Comparison of ENCODE assay signal across 24 mouse cellular contexts in genomic region chrX:52108966-52109365, GRCm38 (mm10). TPM values are rescaled to one million over a fixed set of nuclear protein-coding genes. Genes with fewer than 3 reads are reported as not detected.
DNase-seq lines count a peak whose midpoint lies in the region; ATAC-seq and TF ChIP-seq lines count a peak whose summit lies in the region.
"Had no signal": no experiment of that assay in that cellular context is flagged by ENCODE, and none has a peak within 500 bp of the region (broad histone marks: within the 10 kb centered on the region; RNA-seq: fewer than 3 reads in every experiment).

No protein-coding gene starts in this region.

- no peak overlapping the region for H3K4me3 ChIP-seq in midbrain, postnatal 0 days (ENCODE audit: low read depth, low read length)
- no peak overlapping the region for H3K4me3 ChIP-seq in midbrain, embryonic 14.5 days (replicated peaks; ENCODE audit: low read depth, low read length)
- H3K4me3 ChIP-seq: embryonic facial prominence, embryonic 12.5 days; embryonic facial prominence, embryonic 15.5 days; gastrocnemius, adult 2 months; hindbrain, embryonic 12.5 days had no signal

- no peak for ATAC-seq in midbrain, postnatal 0 days (ENCODE audit: low FRiP score)
- no peak for ATAC-seq in midbrain, embryonic 14.5 days (ENCODE audit: low FRiP score, low TSS enrichment)
- ATAC-seq: forebrain, embryonic 14.5 days; forebrain, postnatal 0 days; Patski had no signal

- H3K4me1 ChIP-seq in midbrain, postnatal 0 days (ENCODE audit: insufficient read depth, low read length), result no peaks in the 10 kb centered on the region
- no peaks in the 10 kb centered on the region for H3K4me1 ChIP-seq in midbrain, embryonic 14.5 days (ENCODE audit: control insufficient read depth, insufficient read depth, low read length)
- H3K4me1 ChIP-seq: embryonic facial prominence, embryonic 12.5 days; embryonic facial prominence, embryonic 15.5 days had no signal

- peak; percentile 9 to 48 for DNase-seq in cerebellum, postnatal 14 days
- no peak for DNase-seq in cerebellum, adult 8-10 months
- peak; percentile 23 to 28 for DNase-seq in kidney, adult 8-10 months
- DNase-seq in kidney, postnatal 4 days, result no peak
- peak; percentile 28 to 36 for DNase-seq in kidney, postnatal 36 days
- no peak for DNase-seq in kidney, postnatal 10 days
- peak; percentile 44 for DNase-seq in midbrain, postnatal 0 days (ENCODE audit: low spot score)
- no peak for DNase-seq in midbrain, embryonic 14.5 days
- DNase-seq: adrenal gland, postnatal 10 days; adrenal gland, postnatal 36 days; B cell, adult 2 months; cerebellum, adult 18-20 months; forebrain, postnatal 0 days; gastrocnemius, adult 2 months; gastrocnemius, postnatal 14 days; heart, adult 11 months had no signal

- no peaks in the 10 kb centered on the region for H3K9me3 ChIP-seq in midbrain, postnatal 0 days (ENCODE audit: low read length)
- H3K9me3 ChIP-seq in midbrain, embryonic 14.5 days (ENCODE audit: control insufficient read depth, low read length), result no peaks in the 10 kb centered on the region
- H3K9me3 ChIP-seq: embryonic facial prominence, embryonic 12.5 days; embryonic facial prominence, embryonic 15.5 days; G1E; hindbrain, embryonic 12.5 days had no signal

- 70% methylated on average over 1 of the region's 1 CpGs for WGBS in midbrain, postnatal 0 days
- WGBS in midbrain, embryonic 14.5 days, result 38% methylated on average over 1 of the region's 1 CpGs

- H3K36me3 ChIP-seq in midbrain, postnatal 0 days (ENCODE audit: insufficient read depth, low read length), result no peaks in the 10 kb centered on the region
- no peaks in the 10 kb centered on the region for H3K36me3 ChIP-seq in midbrain, embryonic 14.5 days (ENCODE audit: control insufficient read depth, insufficient read depth, low read length)
- H3K36me3 ChIP-seq: embryonic facial prominence, embryonic 12.5 days; embryonic facial prominence, embryonic 15.5 days; hindbrain, embryonic 12.5 days had no signal

- H3K9ac ChIP-seq in midbrain, postnatal 0 days (replicated peaks; ENCODE audit: low read length, poor library complexity, severe bottlenecking), result no peak overlapping the region
- H3K9ac ChIP-seq in midbrain, embryonic 14.5 days (replicated peaks; ENCODE audit: low read length), result no peak overlapping the region
- H3K9ac ChIP-seq: embryonic facial prominence, embryonic 12.5 days; embryonic facial prominence, embryonic 15.5 days; forebrain, postnatal 0 days; hindbrain, embryonic 12.5 days had no signal

- H3K27ac ChIP-seq in midbrain, postnatal 0 days (ENCODE audit: low read depth, low read length), result no peak overlapping the region
- no peak overlapping the region for H3K27ac ChIP-seq in midbrain, embryonic 14.5 days (replicated peaks; ENCODE audit: low read depth, low read length)
- H3K27ac ChIP-seq: embryonic facial prominence, embryonic 12.5 days; embryonic facial prominence, embryonic 15.5 days; gastrocnemius, adult 2 months; hindbrain, embryonic 12.5 days had no signal

- TF ChIP-seq CTCF in midbrain, postnatal 0 days (IDR thresholded peaks at IDR 0.05), result no peak

- H3K4me2 ChIP-seq in midbrain, postnatal 0 days (ENCODE audit: low read depth, low read length, poor library complexity, severe bottlenecking), result no peak overlapping the region
- H3K4me2 ChIP-seq in midbrain, embryonic 14.5 days (ENCODE audit: low read length), result no peak overlapping the region
- H3K4me2 ChIP-seq: embryonic facial prominence, embryonic 12.5 days; embryonic facial prominence, embryonic 15.5 days; heart, embryonic 11.5 days; hindbrain, embryonic 12.5 days had no signal

- no peaks in the 10 kb centered on the region for H3K27me3 ChIP-seq in midbrain, postnatal 0 days (ENCODE audit: insufficient read depth, low read length)
- H3K27me3 ChIP-seq in midbrain, embryonic 14.5 days (ENCODE audit: control insufficient read depth, insufficient read depth, low read length), result no peaks in the 10 kb centered on the region
- H3K27me3 ChIP-seq: CH12.LX; embryonic facial prominence, embryonic 12.5 days; hindbrain, embryonic 12.5 days had no signal

RNA-seq across cellular contexts. Expression of gene Gpc4, which starts 56.1 kb away (rescaled TPM):
- 1.6 and 4.1 TPM in 2 replicates for total RNA-seq in midbrain, postnatal 0 days (2014; rRNA removed)
- 7.2 and 7.6 TPM in 2 replicates for polyA plus RNA-seq in midbrain, postnatal 0 days (2015; fragmentation: Nextera tagmentation; extraction: Ambion mirVana)
- polyA plus RNA-seq in midbrain, embryonic 14.5 days (2014; fragmentation: Nextera tagmentation; extraction: Ambion mirVana), result 4.0 and 9.3 TPM in 2 replicates
- total RNA-seq: CH12.LX had no signal

Comparison
In these comparisons a context has a peak if more than half of its experiments do, and no peak if none do; other contexts are left out.
1. DNase-seq: peak in cerebellum, postnatal 14 days (2 of 2), kidney, adult 8-10 months (2 of 2), kidney, postnatal 36 days (2 of 2) and midbrain, postnatal 0 days (single experiment); none in cerebellum, adult 8-10 months (single experiment), kidney, postnatal 4 days (0 of 2), kidney, postnatal 10 days (single experiment) and midbrain, embryonic 14.5 days (single experiment).